Mouse (Mus musculus) cortical plate, adult 2 months (tissue): Measurements from ENCODE around the gene Mycbp. TPM values are rescaled to one million over a fixed set of nuclear protein-coding genes. Genes with fewer than 3 reads are reported as not detected.

Experiments used
- H3K27ac ChIP-seq: fragments of 200-500 bp; 2 replicates; pipeline ENCODE4 v1.5.1; 2012; ENCODE audit warnings: low read length, control low read depth, inconsistent platforms; ENCODE audit not compliant: insufficient read depth
- H3K4me1 ChIP-seq: fragments of 200-500 bp; 2 replicates; pipeline ENCODE4 v1.6.1; 2011; ENCODE audit warnings: low read length; ENCODE audit not compliant: control insufficient read depth, insufficient read depth
- H3K4me3 ChIP-seq: fragments of 200-500 bp; 2 replicates; pipeline ENCODE4 v1.5.1; 2011; ENCODE audit warnings: mild to moderate bottlenecking, low read length, control low read depth; ENCODE audit not compliant: insufficient read depth
- CTCF ChIP-seq: fragments of 200-500 bp; IDR thresholded peaks from 2 replicates; pipeline ENCODE4 v1.5.1; 2011; ENCODE audit warnings: mild to moderate bottlenecking, control low read depth, low read length; ENCODE audit not compliant: insufficient read depth; ENCODE audit errors: extremely low read depth
- POLR2A ChIP-seq: fragments of 200-500 bp; IDR thresholded peaks from 2 replicates; pipeline ENCODE4 v1.6.1; 2011; ENCODE audit warnings: mild to moderate bottlenecking, low read length, control low read depth; ENCODE audit not compliant: insufficient read depth; ENCODE audit errors: extremely low read depth
- polyA plus RNA-seq: library from polyadenylated mRNA; depleted of rRNA; stranded (reverse); fragments of >200 nt; gene quantifications from 2 replicates; pipeline ENCODE4 v1.2.3, GENCODE M21; 2012; rRNA removed

Mycbp gene
- polyA plus RNA-seq, 1 experiment, result 17.1 TPM

DNA sequence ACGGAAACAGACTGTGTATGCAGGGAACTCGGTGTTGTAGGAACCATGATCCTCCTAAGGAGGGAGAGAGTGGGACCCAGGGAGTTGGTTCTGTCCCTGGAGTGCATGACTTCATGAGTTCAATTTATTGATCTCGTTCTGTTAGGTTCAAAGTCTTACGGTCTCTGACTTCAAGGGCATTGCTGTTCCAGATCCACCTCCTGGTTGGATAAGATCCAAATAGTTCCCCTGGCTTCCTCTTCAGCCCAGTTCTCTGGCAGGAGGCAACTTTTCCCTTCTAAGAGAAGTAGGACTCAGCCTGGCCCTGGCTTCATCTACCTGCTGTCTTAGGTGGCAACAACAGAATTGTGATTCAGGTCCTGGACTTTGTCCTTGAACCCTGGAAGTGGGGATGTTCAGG is 53.3 kb downstream of the Mycbp start:
- TF ChIP-seq CTCF (no peak), POLR2A (no peak)
- no peak overlapping the region for H3K4me3 ChIP-seq
- H3K27ac ChIP-seq, result no peak overlapping the region
- H3K4me1 ChIP-seq, result no peaks in the 10 kb centered on the region

DNA sequence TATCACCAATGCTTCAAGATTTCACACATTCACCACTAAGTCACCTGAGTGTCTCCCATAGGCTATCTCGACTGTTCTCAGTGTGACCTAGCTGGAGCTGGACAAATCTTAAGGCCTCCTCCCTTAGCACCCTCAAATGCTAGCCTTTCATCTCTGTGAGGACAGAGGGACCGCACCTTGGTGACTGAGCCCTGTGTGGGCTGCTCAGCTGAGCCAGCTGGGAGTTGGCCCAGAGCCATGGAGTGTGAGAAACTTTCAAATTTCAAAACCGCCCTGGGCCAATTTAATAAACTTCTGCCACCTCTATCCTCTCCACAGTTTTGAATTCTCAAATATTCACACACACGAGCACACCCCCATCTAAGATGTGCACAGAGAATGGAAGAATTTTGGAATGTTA is 56.3 kb downstream of the Mycbp start:
- no peak overlapping the region for H3K27ac ChIP-seq
- no peak overlapping the region for H3K4me3 ChIP-seq
- H3K4me1 ChIP-seq, result no peaks in the 10 kb centered on the region
- TF ChIP-seq POLR2A (no peak), CTCF (no peak)

Other genes with a start within 250 kb of the Mycbp start
- 137 and 141 TPM in 2 replicates for gene Macf1, start 220.5 kb upstream of the Mycbp start, polyA plus RNA-seq
- 460 and 497 TPM in 2 replicates for gene Ndufs5, start 186.6 kb upstream of the Mycbp start, polyA plus RNA-seq
- gene Akirin1, start 154.5 kb upstream of the Mycbp start, polyA plus RNA-seq, result 53.0 and 55.7 TPM in 2 replicates
- gene Rhbdl2, start 117.0 kb upstream of the Mycbp start, polyA plus RNA-seq, result 1.3 TPM in 2 replicates
- gene 4933427I04Rik, start 45.2 kb upstream of the Mycbp start, polyA plus RNA-seq, result not detected in 2 replicates
- gene Rragc, start 12.6 kb downstream of the Mycbp start, polyA plus RNA-seq, result 72.9 and 73.0 TPM in 2 replicates
- gene 4930535I16Rik, start 13.2 kb downstream of the Mycbp start, polyA plus RNA-seq, result not detected in 2 replicates